Mouse (Mus musculus): Measurements from ENCODE around the gene Nup210.

Nup210 gene

GRCm38 (mm10) chr6:91116244-91117145, at the start of gene Nup210:
Nup210 (minus strand) TSS chr6:91116829.
- DNase-seq (ENCODE audit: low spot score): peak; percentile 96

GRCm38 (mm10) chr6:91165210-91165609, 48.6 kb upstream of the Nup210 start:
- DNase-seq (ENCODE audit: low spot score): peak; percentile 90

- no peak for DNase-seq (ENCODE audit: low spot score)
These were observed 48.0 kb upstream of the Nup210 start for GRCm38 (mm10) chr6:91164584-91164983.

GRCm38 (mm10) chr6:91163195-91163911, 46.7 kb upstream of the Nup210 start:
- DNase-seq (ENCODE audit: low spot score): no peak

- DNase-seq (ENCODE audit: low spot score): no peak
These were observed 45.7 kb upstream of the Nup210 start for GRCm38 (mm10) chr6:91162314-91162713.

GRCm38 (mm10) chr6:91161506-91162235, 45.0 kb upstream of the Nup210 start:
- no peak for DNase-seq (ENCODE audit: low spot score)

- no peak for DNase-seq (ENCODE audit: low spot score)
These were observed 44.3 kb upstream of the Nup210 start for GRCm38 (mm10) chr6:91160976-91161375.

GRCm38 (mm10) chr6:91160399-91160798, 43.8 kb upstream of the Nup210 start:
- DNase-seq (ENCODE audit: low spot score): peak; percentile 48

- DNase-seq (ENCODE audit: low spot score): no peak
These were observed 42.4 kb upstream of the Nup210 start for GRCm38 (mm10) chr6:91159047-91159446.

- no peak for DNase-seq (ENCODE audit: low spot score)
These were observed 40.6 kb upstream of the Nup210 start for GRCm38 (mm10) chr6:91157237-91157570.

GRCm38 (mm10) chr6:91156554-91157236, 40.1 kb upstream of the Nup210 start, which contains the start of gene Hdac11:
Hdac11 (plus strand) TSS chr6:91156665.
- DNase-seq (ENCODE audit: low spot score): peak; percentile 91

GRCm38 (mm10) chr6:91156062-91156461, 39.4 kb upstream of the Nup210 start:
- DNase-seq (ENCODE audit: low spot score): peak; percentile 42

- no peak for DNase-seq (ENCODE audit: low spot score)
These were observed 38.7 kb upstream of the Nup210 start for GRCm38 (mm10) chr6:91155286-91155685.

GRCm38 (mm10) chr6:91154685-91155084, 38.1 kb upstream of the Nup210 start:
- no peak for DNase-seq (ENCODE audit: low spot score)

- peak; percentile 71 for DNase-seq (ENCODE audit: low spot score)
These were observed 37.0 kb upstream of the Nup210 start for GRCm38 (mm10) chr6:91153549-91154064.

GRCm38 (mm10) chr6:91152892-91153548, 36.4 kb upstream of the Nup210 start:
- DNase-seq (ENCODE audit: low spot score): no peak

- DNase-seq (ENCODE audit: low spot score): peak; percentile 70
These were observed 30.6 kb upstream of the Nup210 start for GRCm38 (mm10) chr6:91147152-91147770.

- DNase-seq (ENCODE audit: low spot score): peak; percentile 63
These were observed 30.0 kb upstream of the Nup210 start for GRCm38 (mm10) chr6:91146443-91147151.

- DNase-seq (ENCODE audit: low spot score): no peak
These were observed 28.9 kb upstream of the Nup210 start for GRCm38 (mm10) chr6:91145572-91145971.

GRCm38 (mm10) chr6:91145056-91145455, 28.4 kb upstream of the Nup210 start:
- no peak for DNase-seq (ENCODE audit: low spot score)

Data from retina, embryonic 14.5 days (tissue).